Mouse (Mus musculus): ENCODE measurements at regions not wholly inside any gene's neighbourhood (a gene's known extent, or its start where the extent isn't known, plus 50 kb on each side); places are given as distances from the start of the nearest gene placed in this dataset.
A peak's percentile ranks its signal among the peaks of the same experiment; 100 is the strongest.

DNA sequence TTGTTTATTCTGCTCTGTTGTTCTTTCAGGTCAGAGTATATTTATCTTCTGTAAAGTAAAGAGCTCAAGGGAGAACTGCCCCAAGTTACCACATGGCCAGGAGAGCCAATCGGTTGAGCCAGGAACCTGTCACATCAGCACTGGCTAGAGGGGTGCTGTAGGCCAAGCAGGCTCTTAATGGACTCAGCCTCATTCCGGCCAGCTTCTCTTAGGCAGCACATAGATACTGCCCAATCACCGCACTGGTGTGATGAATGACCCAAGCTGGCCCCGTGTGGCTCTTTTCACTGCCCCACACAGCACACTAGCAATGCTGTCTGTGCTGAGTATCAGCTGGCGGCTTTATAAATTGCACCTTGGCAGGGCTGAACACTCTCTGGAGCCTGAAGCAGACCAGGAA lies 295.8 kb upstream of the Camk1g start:
- Histone ChIP-seq H3K27ac (peak overlapping the region; percentile 76; the same call in 1 of the 2 replicates), H3K4me2 (no peak overlapping the region), H3K9me3 (replicated peaks) (no peaks in the 10 kb centered on the region), H3K36me3 (no peaks in the 10 kb centered on the region), H3K4me3 (replicated peaks) (no peak overlapping the region), H3K9ac (no peak overlapping the region), H3K27me3 (no peaks in the 10 kb centered on the region), H3K4me1 (replicated peaks) (peaks cover 78% of the 10 kb centered on the region)
- DNase-seq (no peak), ATAC-seq (ENCODE audit: low read depth) (no peak)
- 67% methylated on average over 5 of the region's 5 CpGs for WGBS (ENCODE audit: insufficient replicate concordance)

DNA sequence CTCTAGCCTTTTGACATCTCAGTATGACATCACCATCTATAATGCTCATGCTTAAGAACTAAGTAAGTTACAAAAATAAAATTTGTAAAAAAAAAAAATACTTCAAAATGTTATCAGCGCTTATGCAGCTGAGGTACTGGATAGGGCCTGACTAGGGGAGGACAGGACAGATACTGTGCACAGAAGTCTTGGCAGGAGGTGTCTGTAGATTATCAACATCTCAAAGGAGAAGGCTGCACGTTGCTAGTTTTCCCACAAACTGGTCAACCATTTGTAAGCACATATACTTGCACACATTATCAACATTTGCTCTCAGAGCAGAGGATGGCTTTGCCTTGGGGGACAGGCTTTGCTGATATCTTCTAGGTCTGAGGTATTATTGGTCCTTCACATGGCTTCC lies 294.5 kb upstream of the Camk1g start:
- H3K4me2 ChIP-seq, result peak overlapping the region; percentile 7; the same call in 1 of the 2 replicates
- H3K36me3 ChIP-seq, result no peaks in the 10 kb centered on the region
- DNase-seq, result peak; percentile 23
- peak overlapping the region; percentile 76 for H3K27ac ChIP-seq
- H3K27me3 ChIP-seq, result no peaks in the 10 kb centered on the region
- 35% methylated on average over 2 of the region's 2 CpGs for WGBS (ENCODE audit: insufficient replicate concordance)
- peak; percentile 88 for ATAC-seq (ENCODE audit: low read depth)
- H3K9me3 ChIP-seq (replicated peaks), result no peaks in the 10 kb centered on the region
- H3K4me3 ChIP-seq (replicated peaks), result no peak overlapping the region
- peaks cover 74% of the 10 kb centered on the region for H3K4me1 ChIP-seq (replicated peaks)
- no peak overlapping the region for H3K9ac ChIP-seq

- no peaks in the 10 kb centered on the region for H3K27me3 ChIP-seq
- H3K9ac ChIP-seq, result no peak overlapping the region
- H3K27ac ChIP-seq, result peak overlapping the region; percentile 47
- no peaks in the 10 kb centered on the region for H3K36me3 ChIP-seq
- 42% methylated on average over 3 of the region's 3 CpGs for WGBS (ENCODE audit: insufficient replicate concordance)
- ATAC-seq (ENCODE audit: low read depth), result no peak
- no peak overlapping the region for H3K4me2 ChIP-seq
- peaks cover 65% of the 10 kb centered on the region for H3K4me1 ChIP-seq (replicated peaks)
- H3K9me3 ChIP-seq (replicated peaks), result no peaks in the 10 kb centered on the region
- no peak for DNase-seq
- no peak overlapping the region for H3K4me3 ChIP-seq (replicated peaks)
Measured at GRCm38 (mm10) chr1:193663587-193663986, 293.5 kb upstream of the Camk1g start.

DNA sequence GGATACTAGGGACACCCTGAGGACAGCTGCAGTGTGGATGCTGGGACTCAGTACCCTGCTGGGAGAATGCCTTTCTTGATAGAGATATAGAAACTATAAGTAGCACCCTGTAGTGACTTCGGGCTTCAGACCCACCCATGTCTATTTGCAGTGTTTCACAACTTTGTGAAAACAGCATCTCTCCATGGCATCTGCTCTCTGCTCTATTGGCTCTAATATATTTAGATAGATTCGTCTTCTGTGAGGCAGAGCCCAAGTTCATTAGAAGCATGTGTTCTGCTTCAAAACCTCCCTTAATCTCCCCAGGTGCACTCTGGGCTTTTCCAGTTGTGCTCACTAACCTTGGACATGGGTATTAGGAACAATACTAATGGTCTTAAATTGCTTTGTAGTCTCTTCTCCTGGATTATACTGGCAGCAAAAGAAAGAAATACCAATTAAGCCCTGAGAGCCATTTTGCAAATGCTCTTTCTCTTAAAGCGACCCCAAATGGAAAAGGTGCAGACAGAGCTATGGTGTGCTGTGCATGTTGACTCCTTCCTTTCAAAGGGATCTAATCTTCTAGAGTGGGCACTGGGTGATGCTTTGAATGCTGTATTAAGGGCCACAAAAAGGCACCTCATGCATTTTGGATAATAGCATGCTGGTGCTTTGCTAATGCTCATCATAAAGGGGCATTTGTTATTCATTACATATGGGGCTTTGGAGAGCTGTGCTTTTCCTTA lies 292.2 kb upstream of the Camk1g start:
- 57% methylated on average over 3 of the region's 3 CpGs for WGBS (ENCODE audit: insufficient replicate concordance)
- Histone ChIP-seq H3K9ac (no peak overlapping the region), H3K27me3 (no peaks in the 10 kb centered on the region), H3K27ac (no peak overlapping the region), H3K9me3 (replicated peaks) (no peaks in the 10 kb centered on the region), H3K36me3 (no peaks in the 10 kb centered on the region), H3K4me1 (replicated peaks) (peaks cover 52% of the 10 kb centered on the region), H3K4me2 (no peak overlapping the region), H3K4me3 (replicated peaks) (no peak overlapping the region)
- ATAC-seq (ENCODE audit: low read depth), result no peak
- DNase-seq, result no peak

DNA sequence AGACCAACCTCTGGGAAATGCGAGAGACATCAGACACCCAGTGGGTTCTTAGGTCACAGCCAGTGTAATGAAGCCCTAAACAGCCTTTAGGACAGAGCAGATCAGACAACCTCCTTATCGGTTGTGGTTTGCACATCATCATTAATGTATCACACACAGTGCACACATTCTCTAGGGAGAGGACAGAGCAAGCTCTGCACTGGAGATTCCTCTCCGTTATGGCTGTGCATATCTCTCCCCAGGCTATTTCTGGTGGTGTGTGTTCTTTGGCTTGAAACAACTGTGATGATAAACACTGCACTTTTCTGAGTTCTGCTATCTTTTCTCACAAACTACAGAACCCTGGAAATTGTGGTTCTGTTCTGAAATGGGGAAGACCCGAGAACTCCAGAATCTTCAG lies 291.3 kb upstream of the Camk1g start:
- Histone ChIP-seq H3K4me1 (replicated peaks) (peaks cover 47% of the 10 kb centered on the region), H3K36me3 (no peaks in the 10 kb centered on the region), H3K27ac (0 out of 2 replicates have a peak overlapping the region, but pooled peaks have one; percentile 47), H3K4me3 (replicated peaks) (no peak overlapping the region), H3K27me3 (no peaks in the 10 kb centered on the region), H3K9me3 (replicated peaks) (no peaks in the 10 kb centered on the region), H3K9ac (no peak overlapping the region), H3K4me2 (no peak overlapping the region)
- 26% methylated on average over 4 of the region's 4 CpGs for WGBS (ENCODE audit: insufficient replicate concordance)
- ATAC-seq (ENCODE audit: low read depth) (peak; percentile 77), DNase-seq (no peak)

DNA sequence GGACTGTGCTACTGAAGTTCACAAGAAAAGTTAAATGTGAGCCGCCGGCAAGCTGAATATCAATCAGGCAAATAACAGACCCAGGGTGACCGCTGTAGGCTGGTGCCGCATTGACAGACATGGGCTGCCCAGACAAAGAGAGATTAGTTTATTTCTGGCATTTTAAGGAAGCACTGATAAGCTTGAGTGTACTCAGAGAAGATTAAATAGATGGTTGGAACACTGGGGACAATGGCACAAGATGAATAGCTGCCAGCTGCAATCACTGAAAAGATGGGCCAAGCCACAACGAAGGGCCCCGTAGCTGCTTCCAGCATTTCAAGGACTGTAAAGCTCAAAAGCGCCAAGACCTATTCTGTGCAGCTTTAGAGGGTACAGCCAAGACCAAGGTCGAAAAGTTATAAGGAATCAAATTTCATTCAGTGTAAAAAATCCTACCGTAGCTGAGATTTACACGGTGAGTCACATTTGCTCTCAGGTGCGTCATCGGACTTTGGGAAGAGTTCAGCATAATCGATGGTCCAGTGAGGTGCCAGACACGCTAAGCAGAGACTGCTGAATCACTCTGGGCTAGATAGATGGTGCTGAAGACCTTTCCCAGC lies 285.1 kb upstream of the Camk1g start:
- Histone ChIP-seq H3K36me3 (no peaks in the 10 kb centered on the region), H3K27me3 (no peaks in the 10 kb centered on the region), H3K9ac (no peak overlapping the region), H3K4me3 (replicated peaks) (no peak overlapping the region), H3K9me3 (replicated peaks) (no peaks in the 10 kb centered on the region), H3K4me2 (no peak overlapping the region), H3K27ac (no peak overlapping the region), H3K4me1 (replicated peaks) (no peaks in the 10 kb centered on the region)
- ATAC-seq (ENCODE audit: low read depth) (no peak), DNase-seq (no peak)
- WGBS (ENCODE audit: insufficient replicate concordance), result 69% methylated on average over 14 of the region's 14 CpGs

DNA sequence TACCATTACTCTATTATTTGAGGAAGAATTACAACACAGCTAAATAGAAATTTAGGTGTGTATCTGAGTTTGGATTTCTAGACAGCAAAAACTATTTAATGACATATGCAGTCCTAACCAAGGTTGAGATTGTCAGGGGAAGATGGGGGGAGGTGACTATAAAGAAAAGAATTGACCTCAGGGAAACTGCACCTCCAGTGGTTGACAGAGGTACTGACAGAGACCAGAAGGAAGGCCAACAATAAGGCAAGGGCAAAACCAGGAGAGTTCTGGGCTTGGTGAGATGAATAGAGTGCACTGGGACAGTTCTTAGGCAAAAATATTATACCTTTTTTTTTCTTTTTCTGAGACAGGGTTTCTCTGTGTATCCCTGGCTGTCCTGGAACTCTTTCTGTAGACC lies 280.2 kb upstream of the Camk1g start:
- no peak for ATAC-seq (ENCODE audit: low read depth)
- no peak overlapping the region for H3K4me2 ChIP-seq
- H3K4me3 ChIP-seq (replicated peaks), result no peak overlapping the region
- no peaks in the 10 kb centered on the region for H3K36me3 ChIP-seq
- no peaks in the 10 kb centered on the region for H3K4me1 ChIP-seq (replicated peaks)
- H3K9me3 ChIP-seq (replicated peaks), result no peaks in the 10 kb centered on the region
- H3K9ac ChIP-seq, result no peak overlapping the region
- no peaks in the 10 kb centered on the region for H3K27me3 ChIP-seq
- DNase-seq, result no peak
- H3K27ac ChIP-seq, result no peak overlapping the region

- H3K36me3 ChIP-seq, result no peaks in the 10 kb centered on the region
- H3K27ac ChIP-seq, result no peak overlapping the region
- no peak overlapping the region for H3K4me3 ChIP-seq (replicated peaks)
- H3K4me1 ChIP-seq (replicated peaks), result no peaks in the 10 kb centered on the region
- H3K9ac ChIP-seq, result no peak overlapping the region
- WGBS (ENCODE audit: insufficient replicate concordance), result 61% methylated on average over 1 of the region's 1 CpGs
- no peak overlapping the region for H3K4me2 ChIP-seq
- H3K27me3 ChIP-seq, result no peaks in the 10 kb centered on the region
- no peaks in the 10 kb centered on the region for H3K9me3 ChIP-seq (replicated peaks)
- ATAC-seq (ENCODE audit: low read depth) (no peak), DNase-seq (no peak)
Measured at GRCm38 (mm10) chr1:193649400-193649799, 279.3 kb upstream of the Camk1g start.

DNA sequence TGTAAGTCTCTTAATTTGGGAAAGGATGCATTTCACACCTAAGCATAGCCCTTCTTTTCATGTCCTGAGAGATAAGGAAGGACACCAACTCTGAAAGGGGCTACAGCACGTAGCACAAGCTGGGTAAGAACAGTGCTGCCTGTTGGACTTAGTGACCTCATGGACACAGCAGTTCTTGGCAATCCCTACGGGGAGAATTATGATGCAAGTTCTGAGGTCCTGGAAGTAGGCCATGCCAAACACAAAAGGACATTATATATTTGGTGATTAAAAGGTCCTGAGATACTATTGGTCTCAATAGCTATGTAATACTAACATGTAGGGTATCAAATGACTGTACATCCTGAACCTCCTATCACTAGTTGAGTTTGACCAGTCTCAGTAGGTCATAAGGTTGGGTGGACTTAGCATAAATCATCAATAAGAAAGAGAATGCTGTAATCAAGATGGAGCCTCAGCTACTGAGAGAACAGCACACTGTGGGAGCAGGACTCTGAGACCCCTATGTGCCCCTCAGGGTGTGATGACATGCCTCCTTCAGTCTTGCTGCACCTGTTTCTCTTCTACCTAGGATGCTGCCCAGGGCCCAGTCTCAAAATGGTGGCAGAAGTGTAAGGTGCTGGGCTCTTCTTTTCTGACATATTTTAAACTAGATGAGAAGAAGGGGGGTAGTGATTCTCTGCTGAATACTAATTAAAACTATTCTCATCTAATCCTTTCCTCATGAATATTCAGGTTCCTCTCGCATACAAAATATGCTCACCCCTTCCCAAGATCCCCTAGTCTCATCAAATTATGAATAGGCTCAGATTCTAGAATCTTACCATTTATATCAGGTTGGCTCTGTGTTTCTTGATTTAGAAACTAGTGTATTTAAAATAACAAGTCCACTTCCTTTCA lies 277.5 kb upstream of the Camk1g start:
- no peak overlapping the region for H3K9ac ChIP-seq
- no peaks in the 10 kb centered on the region for H3K4me1 ChIP-seq (replicated peaks)
- H3K9me3 ChIP-seq (replicated peaks), result no peaks in the 10 kb centered on the region
- no peak overlapping the region for H3K27ac ChIP-seq
- H3K36me3 ChIP-seq, result no peaks in the 10 kb centered on the region
- no peak overlapping the region for H3K4me2 ChIP-seq
- DNase-seq (no peak), ATAC-seq (ENCODE audit: low read depth) (no peak)
- WGBS (ENCODE audit: insufficient replicate concordance), result 57% methylated on average over 3 of the region's 3 CpGs
- H3K27me3 ChIP-seq, result no peaks in the 10 kb centered on the region
- H3K4me3 ChIP-seq (replicated peaks), result no peak overlapping the region

- no peak for DNase-seq
- Histone ChIP-seq H3K4me3 (replicated peaks) (no peak overlapping the region), H3K9ac (no peak overlapping the region), H3K4me2 (no peak overlapping the region), H3K4me1 (replicated peaks) (no peaks in the 10 kb centered on the region), H3K27ac (no peak overlapping the region), H3K36me3 (no peaks in the 10 kb centered on the region), H3K9me3 (replicated peaks) (no peaks in the 10 kb centered on the region), H3K27me3 (no peaks in the 10 kb centered on the region)
- ATAC-seq (ENCODE audit: low read depth), result no peak
- 49% methylated on average over 2 of the region's 2 CpGs for WGBS (ENCODE audit: insufficient replicate concordance)
Measured at GRCm38 (mm10) chr1:193644506-193644905, 274.4 kb upstream of the Camk1g start.

- Histone ChIP-seq H3K4me1 (replicated peaks) (no peaks in the 10 kb centered on the region), H3K27me3 (no peaks in the 10 kb centered on the region), H3K4me2 (no peak overlapping the region), H3K4me3 (replicated peaks) (no peak overlapping the region), H3K27ac (no peak overlapping the region), H3K9me3 (replicated peaks) (no peaks in the 10 kb centered on the region), H3K36me3 (no peaks in the 10 kb centered on the region), H3K9ac (no peak overlapping the region)
- no peak for ATAC-seq (ENCODE audit: low read depth)
- 67% methylated on average over 5 of the region's 5 CpGs for WGBS (ENCODE audit: insufficient replicate concordance)
- no peak for DNase-seq
Measured at GRCm38 (mm10) chr1:193636451-193636850, 266.4 kb upstream of the Camk1g start.
